Mouse (Mus musculus): ENCODE measurements around the gene S100a3.
A peak's percentile ranks its signal among the peaks of the same experiment; 100 is the strongest.

DNA sequence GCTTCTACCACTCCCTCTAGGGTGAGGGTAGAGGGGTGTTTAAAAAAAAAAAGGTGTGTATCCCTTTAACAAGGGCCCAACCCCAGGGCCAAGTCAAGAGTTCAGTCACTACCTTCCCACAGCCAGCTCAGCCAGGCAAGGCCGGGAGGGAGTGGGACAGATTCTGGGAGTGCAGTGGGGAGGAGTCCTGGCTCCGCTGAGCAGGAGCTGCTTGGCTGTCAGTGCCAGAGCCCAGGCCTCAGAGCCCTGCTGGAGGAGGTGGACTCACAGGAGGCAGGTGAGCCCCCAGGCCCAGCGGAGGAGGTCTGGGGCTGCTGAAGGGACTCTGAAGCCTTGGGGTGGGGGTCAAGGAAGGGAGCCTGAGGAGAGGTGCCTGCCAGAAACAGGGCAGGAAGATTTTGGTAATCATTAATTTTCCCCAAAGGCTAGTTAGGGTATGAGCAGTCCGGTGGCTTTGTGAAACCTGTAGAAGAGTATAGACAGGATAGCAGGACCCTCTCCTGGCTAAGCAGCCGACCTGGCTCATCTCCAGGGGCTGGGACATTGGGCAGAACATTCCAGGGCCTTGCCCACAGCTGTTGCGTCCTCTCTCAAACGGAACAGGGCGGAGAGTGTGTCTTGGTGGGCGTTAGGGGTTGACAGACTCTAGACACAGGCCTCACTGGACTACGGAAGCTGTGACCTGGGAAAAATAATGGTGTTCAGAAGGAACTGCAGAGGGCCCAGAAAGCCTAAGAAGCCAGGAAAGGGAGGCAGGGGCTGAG is 23.1 kb upstream of the S100a3 start, which contains the start of gene S100a16:
- TF ChIP-seq CTCF (IDR thresholded peaks at IDR 0.05; ENCODE audit: extremely low read depth, insufficient read depth, low read length) (no peak), POLR2A (IDR thresholded peaks at IDR 0.05; ENCODE audit: extremely low read depth, insufficient read depth, low read length) (peak; percentile 41; the same call in 1 of the 2 replicates)

Data from cortical plate, adult 2 months (tissue).